Mouse (Mus musculus): ENCODE data around the gene Serhl. TPM values are rescaled to one million over a fixed set of nuclear protein-coding genes. Genes with fewer than 3 reads are reported as not detected.

Serhl gene
- polyA plus RNA-seq, 1 experiment from 2014 or later: 22.3 TPM

DNA sequence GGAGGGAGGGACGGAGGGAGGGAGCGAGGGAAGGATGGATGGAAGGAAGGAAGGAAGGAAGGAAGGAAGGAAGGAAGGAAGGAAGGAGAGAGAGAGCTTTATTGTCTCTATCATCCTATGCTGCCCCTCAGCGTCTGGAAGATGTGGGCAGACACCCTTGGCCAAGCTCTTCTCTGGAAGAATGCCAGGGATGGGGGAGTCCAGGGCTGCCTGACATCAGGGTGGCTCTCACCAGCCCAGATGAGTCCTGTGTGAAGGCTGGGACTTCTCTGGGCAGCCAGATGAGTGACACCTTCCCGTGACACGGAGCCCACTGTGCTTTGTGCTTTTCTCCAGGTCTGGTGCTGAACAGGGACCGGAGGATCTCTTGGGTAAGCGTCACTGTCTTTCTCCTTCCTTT, 22.6 kb downstream of the Serhl start:
- ATAC-seq (ENCODE audit: low read depth): no peak
- H3K36me3 ChIP-seq (ENCODE audit: control insufficient read depth, insufficient read depth, low read length): no peaks in the 10 kb centered on the region
- H3K27me3 ChIP-seq (ENCODE audit: control insufficient read depth, insufficient read depth, low read length): no peaks in the 10 kb centered on the region
- peaks cover 9% of the 10 kb centered on the region for H3K4me1 ChIP-seq (ENCODE audit: control insufficient read depth, insufficient read depth, low read length)
- no peak overlapping the region for H3K9ac ChIP-seq (replicated peaks; ENCODE audit: low read depth, low read length)
- no peaks in the 10 kb centered on the region for H3K9me3 ChIP-seq (ENCODE audit: control insufficient read depth, low read length)
- 83% methylated on average over 5 of the region's 7 CpGs for WGBS
- H3K4me3 ChIP-seq (ENCODE audit: low read depth, low read length): no peak overlapping the region
- H3K4me2 ChIP-seq (ENCODE audit: low read depth, low read length): no peak overlapping the region
- no peak overlapping the region for H3K27ac ChIP-seq (ENCODE audit: low read depth, low read length)

DNA sequence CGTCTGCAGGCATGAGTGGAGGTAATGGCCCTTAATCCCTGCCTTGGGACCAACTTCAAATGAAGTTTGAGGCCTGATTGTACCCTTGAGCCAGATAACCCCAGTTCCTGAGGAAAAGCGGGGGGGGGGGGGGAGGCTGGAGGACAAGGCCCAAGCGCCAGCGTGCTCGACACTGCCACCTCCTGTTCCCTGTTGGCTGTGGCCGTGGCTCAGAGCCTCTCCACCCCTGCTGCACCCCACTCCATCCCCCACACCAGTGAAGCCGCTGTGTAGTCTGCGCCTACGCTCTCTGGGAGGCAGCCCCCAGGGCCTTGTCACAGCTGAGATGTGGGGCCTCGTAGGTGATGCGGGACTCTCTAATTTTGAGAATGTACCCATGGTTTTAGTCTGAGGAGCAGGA, 23.6 kb downstream of the Serhl start:
- no peak overlapping the region for H3K27ac ChIP-seq (ENCODE audit: low read depth, low read length)
- H3K4me3 ChIP-seq (ENCODE audit: low read depth, low read length): no peak overlapping the region
- H3K27me3 ChIP-seq (ENCODE audit: control insufficient read depth, insufficient read depth, low read length): no peaks in the 10 kb centered on the region
- peak; percentile 70; the same call in 1 of the 2 replicates for ATAC-seq (ENCODE audit: low read depth)
- 0 out of 2 replicates have a peak overlapping the region, but pooled peaks have one; percentile 22 for H3K9ac ChIP-seq (replicated peaks; ENCODE audit: low read depth, low read length)
- H3K4me2 ChIP-seq (ENCODE audit: low read depth, low read length): 0 out of 2 replicates have a peak overlapping the region, but pooled peaks have one; percentile 16
- H3K4me1 ChIP-seq (ENCODE audit: control insufficient read depth, insufficient read depth, low read length): peaks cover 9% of the 10 kb centered on the region
- no peaks in the 10 kb centered on the region for H3K9me3 ChIP-seq (ENCODE audit: control insufficient read depth, low read length)
- 11% methylated on average over 7 of the region's 11 CpGs for WGBS
- H3K36me3 ChIP-seq (ENCODE audit: control insufficient read depth, insufficient read depth, low read length): peaks cover 9% of the 10 kb centered on the region; the same call in 1 of the 2 replicates

DNA sequence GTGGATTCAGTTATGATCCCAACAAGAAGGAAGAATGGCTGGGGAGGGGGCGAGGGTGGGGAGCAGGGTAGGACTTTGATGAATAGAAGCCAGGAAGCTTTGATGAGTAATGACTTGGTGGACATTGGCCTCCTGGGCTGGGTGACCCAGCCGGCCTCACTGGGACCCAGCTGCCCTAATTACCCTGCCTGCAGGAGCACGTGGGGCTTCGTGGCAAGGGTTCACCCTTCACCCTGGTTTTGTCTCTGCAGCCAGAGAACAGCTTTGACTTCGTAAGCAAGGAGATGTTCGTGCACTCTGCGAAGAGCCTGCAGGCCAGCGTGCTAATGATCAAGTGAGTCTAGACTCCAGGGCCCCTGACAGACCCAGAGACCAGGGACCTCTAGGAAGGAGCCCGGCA, 24.8 kb downstream of the Serhl start:
- H3K36me3 ChIP-seq (ENCODE audit: control insufficient read depth, insufficient read depth, low read length): peaks cover 9% of the 10 kb centered on the region; the same call in 1 of the 2 replicates
- H3K4me2 ChIP-seq (ENCODE audit: low read depth, low read length): no peak overlapping the region
- no peak overlapping the region for H3K4me3 ChIP-seq (ENCODE audit: low read depth, low read length)
- 0 out of 2 replicates have a peak overlapping the region, but pooled peaks have one; percentile 16 for H3K9ac ChIP-seq (replicated peaks; ENCODE audit: low read depth, low read length)
- H3K27me3 ChIP-seq (ENCODE audit: control insufficient read depth, insufficient read depth, low read length): no peaks in the 10 kb centered on the region
- 62% methylated on average over 9 of the region's 9 CpGs for WGBS
- peaks cover 9% of the 10 kb centered on the region for H3K4me1 ChIP-seq (ENCODE audit: control insufficient read depth, insufficient read depth, low read length)
- no peak overlapping the region for H3K27ac ChIP-seq (ENCODE audit: low read depth, low read length)
- ATAC-seq (ENCODE audit: low read depth): no peak
- H3K9me3 ChIP-seq (ENCODE audit: control insufficient read depth, low read length): no peaks in the 10 kb centered on the region

DNA sequence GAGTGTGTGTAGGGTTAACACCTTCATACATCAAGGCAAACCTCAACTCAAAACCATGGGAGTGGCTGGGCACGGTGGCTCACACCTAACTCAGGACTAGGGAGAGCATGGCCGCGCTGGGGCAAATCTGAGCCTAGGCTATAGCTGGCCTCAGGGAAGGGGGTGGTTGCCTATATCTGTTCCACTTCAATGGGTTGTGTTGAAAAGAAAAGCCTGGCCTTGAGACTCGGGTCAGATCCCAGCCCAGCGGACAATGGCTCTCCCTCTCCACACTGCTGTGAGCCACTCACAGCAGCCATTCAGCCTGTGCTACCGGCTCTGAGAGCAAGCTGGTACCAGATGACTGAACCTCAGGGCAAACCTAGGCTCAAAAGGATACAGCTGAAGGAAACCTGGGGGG, 25.8 kb downstream of the Serhl start:
- H3K9me3 ChIP-seq (ENCODE audit: control insufficient read depth, low read length): no peaks in the 10 kb centered on the region
- H3K4me1 ChIP-seq (ENCODE audit: control insufficient read depth, insufficient read depth, low read length): peaks cover 9% of the 10 kb centered on the region
- no peak overlapping the region for H3K9ac ChIP-seq (replicated peaks; ENCODE audit: low read depth, low read length)
- no peak overlapping the region for H3K4me2 ChIP-seq (ENCODE audit: low read depth, low read length)
- H3K36me3 ChIP-seq (ENCODE audit: control insufficient read depth, insufficient read depth, low read length): peaks cover 9% of the 10 kb centered on the region; the same call in 1 of the 2 replicates
- H3K27ac ChIP-seq (ENCODE audit: low read depth, low read length): no peak overlapping the region
- WGBS: 53% methylated on average over 6 of the region's 6 CpGs
- no peak overlapping the region for H3K4me3 ChIP-seq (ENCODE audit: low read depth, low read length)
- no peak for ATAC-seq (ENCODE audit: low read depth)
- H3K27me3 ChIP-seq (ENCODE audit: control insufficient read depth, insufficient read depth, low read length): no peaks in the 10 kb centered on the region

DNA sequence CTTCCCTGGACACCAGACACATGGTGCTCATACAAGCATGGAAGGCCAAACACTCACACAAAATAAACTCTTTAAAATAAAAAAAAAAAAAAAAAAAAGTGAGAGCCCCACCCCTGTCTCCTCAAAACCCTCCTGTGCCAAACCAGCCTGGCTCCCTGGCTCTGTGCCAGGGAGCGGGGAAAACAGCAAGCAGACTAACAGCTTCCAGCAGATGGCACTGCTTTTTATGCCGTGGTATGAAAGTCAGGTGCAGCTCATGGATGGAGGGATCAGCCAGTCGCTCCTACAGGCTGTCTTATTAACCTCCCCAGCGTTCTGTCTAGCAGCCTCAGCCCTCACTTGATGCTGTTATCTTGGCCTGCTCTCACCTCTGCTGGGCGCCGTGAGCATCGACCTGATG, 29.1 kb downstream of the Serhl start:
- H3K9me3 ChIP-seq (ENCODE audit: control insufficient read depth, low read length): no peaks in the 10 kb centered on the region
- no peak overlapping the region for H3K27ac ChIP-seq (ENCODE audit: low read depth, low read length)
- WGBS: 61% methylated on average over 7 of the region's 7 CpGs
- no peak overlapping the region for H3K4me2 ChIP-seq (ENCODE audit: low read depth, low read length)
- H3K4me3 ChIP-seq (ENCODE audit: low read depth, low read length): no peak overlapping the region
- peaks cover 9% of the 10 kb centered on the region; the same call in 1 of the 2 replicates for H3K36me3 ChIP-seq (ENCODE audit: control insufficient read depth, insufficient read depth, low read length)
- H3K9ac ChIP-seq (replicated peaks; ENCODE audit: low read depth, low read length): no peak overlapping the region
- H3K27me3 ChIP-seq (ENCODE audit: control insufficient read depth, insufficient read depth, low read length): no peaks in the 10 kb centered on the region; the same call in 1 of the 2 replicates
- peaks cover 9% of the 10 kb centered on the region; the same call in 1 of the 2 replicates for H3K4me1 ChIP-seq (ENCODE audit: control insufficient read depth, insufficient read depth, low read length)
- no peak for ATAC-seq (ENCODE audit: low read depth)

DNA sequence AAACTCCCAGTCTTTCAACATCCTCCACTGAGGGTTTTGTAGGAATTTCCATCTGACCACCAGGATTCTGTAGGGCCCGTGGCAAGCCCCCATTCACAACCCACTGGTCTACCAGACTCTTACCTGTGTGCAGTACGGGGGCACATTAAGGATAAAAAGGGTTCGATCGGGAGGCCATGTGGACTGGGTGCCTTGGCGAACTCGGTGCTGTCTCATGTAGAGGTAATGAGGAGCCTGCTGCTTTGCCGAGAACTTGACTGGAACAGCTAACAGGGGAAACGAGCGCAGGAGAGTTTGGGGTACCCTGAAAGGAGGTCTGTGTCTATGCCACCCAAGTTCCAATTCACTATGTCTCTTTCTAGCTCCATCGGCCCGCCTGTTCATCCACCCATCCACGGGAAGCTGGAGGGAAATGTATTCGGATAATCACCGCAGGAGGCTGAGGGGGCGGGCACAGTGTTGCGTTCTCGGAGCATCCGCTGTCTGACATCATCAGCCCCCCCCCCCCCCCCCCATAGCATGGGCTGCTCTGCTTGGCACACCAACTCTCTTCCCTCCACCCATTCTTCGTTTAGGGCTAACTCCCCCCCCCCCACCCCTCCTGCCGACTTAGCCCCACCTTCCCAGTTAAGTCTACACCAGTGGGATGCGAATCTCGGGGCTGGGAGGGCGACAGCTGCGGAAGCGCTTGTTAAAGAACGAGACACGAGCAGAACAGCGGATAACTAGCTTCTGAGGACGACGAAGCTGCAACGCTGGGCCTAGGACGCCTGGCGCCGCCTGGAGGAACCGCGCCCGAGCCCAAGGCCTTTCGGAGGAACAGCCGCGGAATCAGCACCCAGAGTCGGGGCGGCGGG, 32.6 kb downstream of the Serhl start:
- H3K4me2 ChIP-seq (ENCODE audit: low read depth, low read length): peak overlapping the region; percentile 63
- H3K9ac ChIP-seq (replicated peaks; ENCODE audit: low read depth, low read length): peak overlapping the region; percentile 69
- 4% methylated on average over 37 of the region's 43 CpGs for WGBS
- no peaks in the 10 kb centered on the region for H3K9me3 ChIP-seq (ENCODE audit: control insufficient read depth, low read length)
- H3K4me3 ChIP-seq (ENCODE audit: low read depth, low read length): peak overlapping the region; percentile 75
- peak overlapping the region; percentile 81 for H3K27ac ChIP-seq (ENCODE audit: low read depth, low read length)
- peak; percentile 62 for ATAC-seq (ENCODE audit: low read depth)
- H3K27me3 ChIP-seq (ENCODE audit: control insufficient read depth, insufficient read depth, low read length): no peaks in the 10 kb centered on the region; the same call in 1 of the 2 replicates
- peaks cover 20% of the 10 kb centered on the region for H3K36me3 ChIP-seq (ENCODE audit: control insufficient read depth, insufficient read depth, low read length)
- 0 out of 2 replicates have a peak, but pooled peaks cover 4% of the 10 kb centered on the region for H3K4me1 ChIP-seq (ENCODE audit: control insufficient read depth, insufficient read depth, low read length)

DNA sequence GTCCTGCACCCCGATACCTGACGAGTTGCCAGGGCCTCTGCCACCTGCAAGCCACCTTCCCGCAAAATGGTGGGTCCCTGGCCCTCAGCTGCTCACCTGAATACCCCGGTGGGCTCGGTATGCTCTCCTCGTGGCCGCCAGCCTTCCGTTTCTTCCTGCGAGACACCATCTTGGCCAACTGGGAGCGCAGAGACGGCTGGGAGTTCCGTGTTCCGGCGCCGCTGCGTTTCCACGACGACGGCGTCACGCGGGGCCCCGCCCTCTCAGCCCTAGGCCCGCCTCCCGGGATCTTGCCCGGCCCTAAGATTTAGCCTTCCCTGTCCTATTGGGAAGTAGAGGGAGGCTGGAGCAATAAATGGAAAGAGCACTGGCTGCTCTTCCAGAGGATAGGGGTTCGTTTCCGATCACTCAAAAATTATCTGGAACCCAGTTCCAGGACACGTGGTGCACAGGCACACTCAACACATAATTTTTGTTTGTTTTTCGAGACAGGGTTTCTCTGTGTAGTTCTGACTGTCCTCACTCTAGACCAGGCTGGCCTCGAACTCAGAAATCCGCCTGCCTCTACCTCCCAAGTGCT, 33.4 kb downstream of the Serhl start, which contains the start of gene Rrp7a:
Rrp7a (minus strand) TSS at position 236 of the 580 bp plus-strand sequence.
- WGBS: 10% methylated on average over 32 of the region's 32 CpGs
- H3K4me1 ChIP-seq (ENCODE audit: control insufficient read depth, insufficient read depth, low read length): 0 out of 2 replicates have a peak, but pooled peaks cover 4% of the 10 kb centered on the region
- ATAC-seq (ENCODE audit: low read depth): peak; percentile 91
- peaks cover 19% of the 10 kb centered on the region for H3K36me3 ChIP-seq (ENCODE audit: control insufficient read depth, insufficient read depth, low read length)
- peak within 1 kb of the TSS; percentile 69 for H3K9ac ChIP-seq (replicated peaks; ENCODE audit: low read depth, low read length)
- no peaks in the 10 kb centered on the region for H3K9me3 ChIP-seq (ENCODE audit: control insufficient read depth, low read length)
- no peaks in the 10 kb centered on the region; the same call in 1 of the 2 replicates for H3K27me3 ChIP-seq (ENCODE audit: control insufficient read depth, insufficient read depth, low read length)
- peak within 1 kb of the TSS; percentile 75 for H3K4me3 ChIP-seq (ENCODE audit: low read depth, low read length)
- H3K4me2 ChIP-seq (ENCODE audit: low read depth, low read length): peak within 1 kb of the TSS; percentile 63
- peak within 1 kb of the TSS; percentile 81 for H3K27ac ChIP-seq (ENCODE audit: low read depth, low read length)

DNA sequence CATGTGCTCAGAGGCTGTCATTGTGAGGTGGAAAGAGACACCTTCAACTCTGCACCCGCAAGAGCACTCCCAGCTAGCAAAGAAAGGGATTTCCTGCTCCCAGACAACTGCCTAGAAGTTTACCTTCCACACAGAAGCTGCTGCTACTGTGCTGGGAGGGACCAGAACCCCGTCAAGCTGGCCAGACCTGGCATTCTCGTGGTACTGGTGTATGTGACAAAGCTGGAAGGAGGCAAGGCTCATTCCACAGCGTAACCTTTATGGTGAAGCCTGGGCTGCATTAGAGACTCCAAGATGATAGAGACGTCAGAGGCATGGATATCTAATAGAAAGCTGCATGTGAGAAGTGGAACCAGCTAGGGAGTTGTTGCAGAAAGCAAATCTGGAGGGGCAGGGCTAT, 35.3 kb downstream of the Serhl start:
- H3K4me2 ChIP-seq (ENCODE audit: low read depth, low read length): no peak overlapping the region
- 0 out of 2 replicates have a peak, but pooled peaks cover 4% of the 10 kb centered on the region for H3K4me1 ChIP-seq (ENCODE audit: control insufficient read depth, insufficient read depth, low read length)
- no peak overlapping the region for H3K4me3 ChIP-seq (ENCODE audit: low read depth, low read length)
- H3K9ac ChIP-seq (replicated peaks; ENCODE audit: low read depth, low read length): no peak overlapping the region
- WGBS: 70% methylated on average over 5 of the region's 5 CpGs
- peaks cover 30% of the 10 kb centered on the region for H3K36me3 ChIP-seq (ENCODE audit: control insufficient read depth, insufficient read depth, low read length)
- H3K27me3 ChIP-seq (ENCODE audit: control insufficient read depth, insufficient read depth, low read length): no peaks in the 10 kb centered on the region; the same call in 1 of the 2 replicates
- no peaks in the 10 kb centered on the region for H3K9me3 ChIP-seq (ENCODE audit: control insufficient read depth, low read length)
- H3K27ac ChIP-seq (ENCODE audit: low read depth, low read length): no peak overlapping the region
- ATAC-seq (ENCODE audit: low read depth): no peak

DNA sequence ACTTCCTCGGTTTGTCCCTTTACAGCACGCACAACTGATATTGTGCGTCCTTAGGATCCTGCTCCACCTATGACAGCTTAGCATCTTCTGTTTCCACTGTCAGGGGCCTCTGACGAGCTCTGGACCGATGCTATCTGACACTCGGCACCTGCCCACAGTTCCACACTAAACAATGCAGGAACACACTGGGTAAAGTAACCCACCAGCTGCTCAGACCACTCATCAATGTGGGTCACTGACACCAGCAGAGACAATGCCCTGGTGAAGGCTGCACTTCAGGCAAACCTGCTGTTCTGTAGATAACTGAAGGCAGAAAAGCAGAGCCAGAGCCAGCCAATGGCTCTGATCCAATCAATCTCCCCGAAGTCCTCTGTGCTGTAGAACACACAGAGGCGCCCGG, 37.3 kb downstream of the Serhl start:
- H3K27ac ChIP-seq (ENCODE audit: low read depth, low read length): no peak overlapping the region
- H3K9ac ChIP-seq (replicated peaks; ENCODE audit: low read depth, low read length): no peak overlapping the region
- H3K4me1 ChIP-seq (ENCODE audit: control insufficient read depth, insufficient read depth, low read length): no peaks in the 10 kb centered on the region
- H3K4me2 ChIP-seq (ENCODE audit: low read depth, low read length): no peak overlapping the region
- no peak for ATAC-seq (ENCODE audit: low read depth)
- H3K4me3 ChIP-seq (ENCODE audit: low read depth, low read length): no peak overlapping the region
- H3K27me3 ChIP-seq (ENCODE audit: control insufficient read depth, insufficient read depth, low read length): no peaks in the 10 kb centered on the region; the same call in 1 of the 2 replicates
- H3K9me3 ChIP-seq (ENCODE audit: control insufficient read depth, low read length): no peaks in the 10 kb centered on the region
- H3K36me3 ChIP-seq (ENCODE audit: control insufficient read depth, insufficient read depth, low read length): peaks cover 48% of the 10 kb centered on the region
- 78% methylated on average over 9 of the region's 9 CpGs for WGBS

Data from neural tube, embryonic 14.5 days (tissue).